Mouse (Mus musculus) brain, embryonic 14.5 days (tissue): ENCODE measurements around the gene Ube4a. TPM values are rescaled to one million over a fixed set of nuclear protein-coding genes. Genes with fewer than 3 reads are reported as not detected.
A peak's percentile ranks its signal among the peaks of the same experiment; 100 is the strongest.

Experiments used
- DNase-seq: peaks from one replicate; pipeline ENCODE4 v3.0.0-alpha.2; 2011; ENCODE audit warnings: low read depth
- CTCF ChIP-seq: fragments of 200-500 bp; IDR thresholded peaks from 2 replicates; pipeline ENCODE4 v1.5.1; 2012; ENCODE audit warnings: inconsistent platforms, mild to moderate bottlenecking, moderate library complexity, borderline replicate concordance; ENCODE audit not compliant: insufficient read depth, insufficient read length; ENCODE audit errors: extremely low read depth
- POLR2A ChIP-seq: fragments of 200-500 bp; IDR thresholded peaks from 2 replicates; pipeline ENCODE4 v1.6.1; 2012; ENCODE audit warnings: mild to moderate bottlenecking, inconsistent platforms, borderline replicate concordance; ENCODE audit not compliant: poor library complexity, insufficient read depth, insufficient read length, severe bottlenecking; ENCODE audit errors: extremely low read depth
- polyA plus RNA-seq: library from polyadenylated mRNA; depleted of rRNA; stranded (reverse); fragments of >200 nt; gene quantifications from 2 replicates; pipeline ENCODE4 v1.2.3, GENCODE M21; 2012

Gene Ube4a
- polyA plus RNA-seq, 1 experiment, result 42.3 TPM

- DNase-seq, result no peak
- TF ChIP-seq POLR2A (no peak), CTCF (no peak)
These were observed 75.3 kb downstream of the Ube4a start for GRCm38 (mm10) chr9:44890122-44890521.

GRCm38 (mm10) chr9:44888114-44888624 lies 77.2 kb downstream of the Ube4a start:
- TF ChIP-seq CTCF, result no peak
- no peak for TF ChIP-seq POLR2A
- no peak for DNase-seq

GRCm38 (mm10) chr9:44882981-44883569 lies 82.3 kb downstream of the Ube4a start:
- TF ChIP-seq CTCF (no peak), POLR2A (no peak)
- DNase-seq, result peak; percentile 89

GRCm38 (mm10) chr9:44882436-44882980 lies 82.9 kb downstream of the Ube4a start:
- peak; percentile 77 for DNase-seq
- TF ChIP-seq POLR2A, result 0 out of 2 replicates have a peak, but pooled peaks have one; percentile 10
- peak; percentile 30; the same call in 1 of the 2 replicates for TF ChIP-seq CTCF

GRCm38 (mm10) chr9:44881941-44882435 lies 83.4 kb downstream of the Ube4a start:
- TF ChIP-seq CTCF (no peak), POLR2A (no peak)
- peak; percentile 97 for DNase-seq

- no peak for TF ChIP-seq CTCF
- peak; percentile 74; the same call in 1 of the 2 replicates for TF ChIP-seq POLR2A
- DNase-seq, result peak; percentile 99
These were observed 84.1 kb downstream of the Ube4a start, which contains the start of gene Kmt2a for GRCm38 (mm10) chr9:44881221-44881871. Kmt2a (minus strand) TSS chr9:44881296.

- TF ChIP-seq CTCF, result no peak
- TF ChIP-seq POLR2A, result no peak
These were observed 84.9 kb downstream of the Ube4a start for GRCm38 (mm10) chr9:44880309-44881081.

GRCm38 (mm10) chr9:44879694-44880271 lies 85.6 kb downstream of the Ube4a start:
- peak; percentile 56 for DNase-seq
- TF ChIP-seq CTCF, result no peak

More at GRCm38 (mm10) chr9:44880309-44881081, 84.9 kb downstream of the Ube4a start:
- peak; percentile 49 for DNase-seq

GRCm38 (mm10) chr9:44878776-44879500 lies 86.5 kb downstream of the Ube4a start:
- TF ChIP-seq POLR2A (no peak), CTCF (no peak)
- peak; percentile 73 for DNase-seq

- DNase-seq, result no peak
- no peak for TF ChIP-seq CTCF
- no peak for TF ChIP-seq POLR2A
These were observed 87.7 kb downstream of the Ube4a start for GRCm38 (mm10) chr9:44877686-44878085.
